Mouse (Mus musculus) Patski (cell line): ENCODE data around the gene Mroh2a. TPM values are rescaled to one million over a fixed set of nuclear protein-coding genes. Genes with fewer than 3 reads are reported as not detected.

Experiments used
- ATAC-seq: fragments of 100-300 bp; one replicate; pipeline ENCODE4 v1.8.0; 2021
- CTCF ChIA-PET: fragments of 350-600 bp; sonication (Branson Sonifier 250); formaldehyde crosslinking; loops from one replicate; lab custom pipeline; 2022; ENCODE audit warnings: inconsistent platforms; lab: Charles Lee
- POLR2A ChIA-PET: fragments of 350-600 bp; sonication (Branson Sonifier 250); formaldehyde crosslinking; loops from one replicate; lab custom pipeline; 2022; ENCODE audit warnings: antibody characterized with exemption, inconsistent platforms; lab: Charles Lee
- DNase-seq: peaks from one replicate; pipeline ENCODE4 v3.0.0-alpha.2; 2011; ENCODE audit warnings: low read depth, low spot score
- H3K27me3 ChIP-seq: fragments of 371-371 bp; one replicate; pipeline ENCODE4 v1.5.1; 2021
- CTCF ChIP-seq: fragments of 100-300 bp; IDR thresholded peaks from one replicate; pipeline ENCODE4 v1.5.1; 2021
- in situ Hi-C: fragments of 300-500 bp; cut with MboI; formaldehyde crosslinking; loops from 3 replicates; pipeline ENCODE4 v1.11.1; 2018; ENCODE audit warnings: low pct_unique_long_range_greater_than_20kb, mixed read lengths
- polyA plus RNA-seq: library from polyadenylated mRNA; unstranded; gene quantifications from one replicate; pipeline ENCODE4 v1.2.3, GENCODE M21; 2021

The Mroh2a gene
- polyA plus RNA-seq, 1 experiment from 2014 or later = 2.3 TPM

- ATAC-seq (no peak), DNase-seq (no peak)
- no peak for TF ChIP-seq CTCF
- H3K27me3 ChIP-seq = no peaks in the 10 kb centered on the region
- in situ Hi-C loops = loop anchor here (5.0 to 25.0 kb wide), 3 partner anchors 127 to 442 kb away; partner anchors contain the start of gene Usp40
- CTCF ChIA-PET = interaction anchor here (9.1 kb wide), 1 partner anchor 15 kb away, joined by 93 read pairs; no protein-coding TSS in a partner anchor
- POLR2A ChIA-PET = no interaction called here
These were observed 52.6 kb downstream of the Mroh2a start for GRCm38 (mm10) chr1:88279111-88280005.

- DNase-seq = no peak
- H3K27me3 ChIP-seq = no peaks in the 10 kb centered on the region
- TF ChIP-seq CTCF = no peak
- ChIA-PET CTCF (interaction anchor here (9.1 kb wide), 1 partner anchor 16 kb away, joined by 93 read pairs; no protein-coding TSS in a partner anchor), POLR2A (no interaction called here)
- in situ Hi-C loops = loop anchor here (10.0 to 25.0 kb wide), 2 partner anchors 275 to 443 kb away; partner anchors contain the start of gene Usp40
- ATAC-seq = no peak
These were observed 53.4 kb downstream of the Mroh2a start for GRCm38 (mm10) chr1:88280006-88280690.

GRCm38 (mm10) chr1:88282301-88282700, 55.5 kb downstream of the Mroh2a start:
- no peak for ATAC-seq
- TF ChIP-seq CTCF = no peak
- ChIA-PET CTCF (no interaction called here), POLR2A (no interaction called here)
- DNase-seq = no peak
- H3K27me3 ChIP-seq = no peaks in the 10 kb centered on the region
- in situ Hi-C loops = loop anchor here (10.0 to 25.0 kb wide), 2 partner anchors 278 to 445 kb away; partner anchors contain the start of gene Usp40

- DNase-seq (no peak), ATAC-seq (no peak)
- no peak for TF ChIP-seq CTCF
- H3K27me3 ChIP-seq = no peaks in the 10 kb centered on the region
- ChIA-PET POLR2A (no interaction called here), CTCF (interaction anchor here (0.7 to 1.5 kb wide), 4 partner anchors 12 to 140 kb away, joined by 3 to 5 read pairs (median 3); no protein-coding TSS in a partner anchor)
- in situ Hi-C loops = loop anchor here (10.0 to 25.0 kb wide), 2 partner anchors 279 to 446 kb away; partner anchors contain the start of gene Usp40
These were observed 56.8 kb downstream of the Mroh2a start for GRCm38 (mm10) chr1:88283376-88284227.

- ATAC-seq (no peak), DNase-seq (no peak)
- H3K27me3 ChIP-seq = no peaks in the 10 kb centered on the region
- in situ Hi-C loops = loop anchor here (10.0 to 25.0 kb wide), 2 partner anchors 280 to 447 kb away; partner anchors contain the start of gene Usp40
- POLR2A ChIA-PET = no interaction called here
- no peak for TF ChIP-seq CTCF
- CTCF ChIA-PET = interaction anchor here (1.1 to 1.5 kb wide), 3 partner anchors 12 to 29 kb away, joined by 3 to 5 read pairs (median 3); no protein-coding TSS in a partner anchor
These were observed 57.6 kb downstream of the Mroh2a start for GRCm38 (mm10) chr1:88284228-88284945.

GRCm38 (mm10) chr1:88284946-88285320, 58.1 kb downstream of the Mroh2a start:
- ChIA-PET POLR2A (no interaction called here), CTCF (interaction anchor here (1.5 kb wide), 1 partner anchor 13 kb away, joined by 3 read pairs; no protein-coding TSS in a partner anchor)
- DNase-seq = no peak
- no peak for TF ChIP-seq CTCF
- no peak for ATAC-seq
- in situ Hi-C loops = loop anchor here (10.0 to 25.0 kb wide), 2 partner anchors 280 to 448 kb away; partner anchors contain the start of gene Usp40
- no peaks in the 10 kb centered on the region for H3K27me3 ChIP-seq

- in situ Hi-C loops = loop anchor here (10.0 to 25.0 kb wide), 2 partner anchors 281 to 448 kb away; partner anchors contain the start of gene Usp40
- no peak for DNase-seq
- no peak for ATAC-seq
- ChIA-PET POLR2A (no interaction called here), CTCF (interaction anchor here (1.4 to 4.2 kb wide), 3 partner anchors 8 to 23 kb away, joined by 3 to 22 read pairs (median 4); partner anchors contain the start of genes Hjurp and Trpm8)
- no peak for TF ChIP-seq CTCF
- no peaks in the 10 kb centered on the region for H3K27me3 ChIP-seq
These were observed 58.9 kb downstream of the Mroh2a start for GRCm38 (mm10) chr1:88285652-88286051.

- no peaks in the 10 kb centered on the region for H3K27me3 ChIP-seq
- no peak for ATAC-seq
- CTCF ChIA-PET = interaction anchor here (0.7 to 4.2 kb wide), 4 partner anchors 9 to 1104 kb away, joined by 3 to 22 read pairs (median 4); partner anchors contain the start of genes Hjurp and Trpm8
- DNase-seq = no peak
- TF ChIP-seq CTCF = no peak
- in situ Hi-C loops = loop anchor here (10.0 to 25.0 kb wide), 2 partner anchors 281 to 449 kb away; partner anchors contain the start of gene Usp40
- POLR2A ChIA-PET = no interaction called here
These were observed 59.5 kb downstream of the Mroh2a start for GRCm38 (mm10) chr1:88286136-88286845.
